Mouse (Mus musculus): ENCODE results near the gene Sec24a. TPM values are rescaled to one million over a fixed set of nuclear protein-coding genes. Genes with fewer than 3 reads are reported as not detected.

Gene Sec24a
- polyA plus RNA-seq, 1 experiment = 22.1 TPM

DNA sequence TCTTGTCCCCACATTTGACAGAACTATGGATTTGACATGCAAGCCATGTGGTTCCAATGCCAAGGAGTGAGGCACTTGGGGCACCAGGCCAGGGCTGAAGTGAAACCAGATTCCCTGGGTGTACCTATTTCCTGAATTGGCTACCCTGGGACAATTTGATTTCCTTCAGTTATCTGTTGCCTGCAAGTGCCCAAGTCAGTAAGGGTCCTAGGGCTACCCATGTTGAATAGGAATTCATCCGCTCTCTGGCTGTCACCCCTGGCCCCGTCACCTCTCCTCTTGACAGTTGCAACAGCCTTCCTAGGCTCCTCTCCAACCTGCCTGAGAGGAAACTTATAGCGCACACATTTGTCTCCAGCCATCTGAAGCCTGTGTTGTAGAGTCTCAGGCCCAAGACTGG is 108.5 kb downstream of the Sec24a start:
- H3K27ac ChIP-seq (ENCODE audit: control insufficient read depth, insufficient read depth, low read depth, low read length) = no peak overlapping the region
- peaks cover 13% of the 10 kb centered on the region for H3K4me1 ChIP-seq (ENCODE audit: control insufficient read depth, insufficient read depth, low read length)
- no peaks in the 10 kb centered on the region for H3K36me3 ChIP-seq (ENCODE audit: control insufficient read depth, insufficient read depth, low read length)
- TF ChIP-seq CTCF (IDR thresholded peaks at IDR 0.05; ENCODE audit: control insufficient read depth, insufficient read depth, insufficient replicate concordance, low read depth, low read length) (no peak), POLR2A (IDR thresholded peaks at IDR 0.05; ENCODE audit: control insufficient read depth, low read depth, low read length) (no peak)
- H3K4me3 ChIP-seq (ENCODE audit: control insufficient read depth, low read depth, low read length) = no peak overlapping the region
- H3K27me3 ChIP-seq (ENCODE audit: control insufficient read depth, insufficient read depth, low read length) = no peaks in the 10 kb centered on the region

DNA sequence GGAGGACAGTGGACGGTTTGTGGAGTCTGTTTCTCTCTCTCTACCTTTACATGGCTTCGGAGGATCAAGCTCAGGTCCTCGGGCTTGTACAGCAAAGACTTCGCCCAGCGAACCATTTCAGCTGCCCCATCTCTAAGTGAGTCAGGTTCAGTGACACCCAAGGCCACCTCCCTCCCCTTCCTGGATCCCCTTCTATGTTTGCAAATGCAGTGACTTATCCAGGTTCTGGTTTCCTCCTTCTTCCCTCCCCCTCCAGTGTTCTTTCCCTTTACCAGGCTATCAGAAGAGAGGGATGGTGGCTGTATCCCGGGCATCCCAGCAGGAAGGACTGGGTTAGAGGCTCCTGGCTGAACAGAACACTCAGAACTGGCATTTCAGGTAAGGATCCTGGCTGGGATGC is 109.7 kb downstream of the Sec24a start:
- Histone ChIP-seq H3K36me3 (ENCODE audit: control insufficient read depth, insufficient read depth, low read length) (no peaks in the 10 kb centered on the region), H3K4me3 (ENCODE audit: control insufficient read depth, low read depth, low read length) (no peak overlapping the region), H3K27ac (ENCODE audit: control insufficient read depth, insufficient read depth, low read depth, low read length) (no peak overlapping the region), H3K4me1 (ENCODE audit: control insufficient read depth, insufficient read depth, low read length) (peaks cover 22% of the 10 kb centered on the region), H3K27me3 (ENCODE audit: control insufficient read depth, insufficient read depth, low read length) (no peaks in the 10 kb centered on the region)
- TF ChIP-seq CTCF (IDR thresholded peaks at IDR 0.05; ENCODE audit: control insufficient read depth, insufficient read depth, insufficient replicate concordance, low read depth, low read length) (no peak), POLR2A (IDR thresholded peaks at IDR 0.05; ENCODE audit: control insufficient read depth, low read depth, low read length) (no peak)

DNA sequence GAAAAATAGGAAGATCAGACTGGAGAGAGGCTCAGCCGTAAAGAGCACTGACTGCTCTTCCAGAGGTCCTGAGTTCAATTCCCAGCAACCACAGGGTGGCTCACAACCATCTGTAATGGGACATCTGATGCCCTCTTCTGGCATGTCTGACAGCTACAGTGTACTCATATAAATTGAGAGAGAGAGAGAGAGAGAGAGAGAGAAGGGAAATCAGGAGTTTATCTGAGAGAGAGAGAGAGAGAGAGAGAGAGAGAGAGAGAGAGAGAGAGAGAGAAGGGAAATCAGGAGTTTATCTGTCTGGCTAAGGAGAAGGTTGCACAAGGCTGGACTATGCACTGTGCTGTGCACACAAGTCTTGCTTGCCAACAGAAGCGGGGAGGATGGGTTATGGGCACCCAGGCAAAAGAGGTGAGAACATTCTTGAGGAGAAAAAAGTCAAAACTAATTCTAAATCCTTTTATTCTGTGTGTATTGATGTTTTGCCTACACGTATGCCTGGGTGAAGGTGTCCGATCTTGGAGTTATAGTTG is 110.5 kb downstream of the Sec24a start:
- H3K27ac ChIP-seq (ENCODE audit: control insufficient read depth, insufficient read depth, low read depth, low read length) = no peak overlapping the region
- peaks cover 28% of the 10 kb centered on the region for H3K4me1 ChIP-seq (ENCODE audit: control insufficient read depth, insufficient read depth, low read length)
- H3K4me3 ChIP-seq (ENCODE audit: control insufficient read depth, low read depth, low read length) = no peak overlapping the region
- no peaks in the 10 kb centered on the region for H3K36me3 ChIP-seq (ENCODE audit: control insufficient read depth, insufficient read depth, low read length)
- no peaks in the 10 kb centered on the region for H3K27me3 ChIP-seq (ENCODE audit: control insufficient read depth, insufficient read depth, low read length)
- TF ChIP-seq CTCF (IDR thresholded peaks at IDR 0.05; ENCODE audit: control insufficient read depth, insufficient read depth, insufficient replicate concordance, low read depth, low read length) (no peak), POLR2A (IDR thresholded peaks at IDR 0.05; ENCODE audit: control insufficient read depth, low read depth, low read length) (no peak)

DNA sequence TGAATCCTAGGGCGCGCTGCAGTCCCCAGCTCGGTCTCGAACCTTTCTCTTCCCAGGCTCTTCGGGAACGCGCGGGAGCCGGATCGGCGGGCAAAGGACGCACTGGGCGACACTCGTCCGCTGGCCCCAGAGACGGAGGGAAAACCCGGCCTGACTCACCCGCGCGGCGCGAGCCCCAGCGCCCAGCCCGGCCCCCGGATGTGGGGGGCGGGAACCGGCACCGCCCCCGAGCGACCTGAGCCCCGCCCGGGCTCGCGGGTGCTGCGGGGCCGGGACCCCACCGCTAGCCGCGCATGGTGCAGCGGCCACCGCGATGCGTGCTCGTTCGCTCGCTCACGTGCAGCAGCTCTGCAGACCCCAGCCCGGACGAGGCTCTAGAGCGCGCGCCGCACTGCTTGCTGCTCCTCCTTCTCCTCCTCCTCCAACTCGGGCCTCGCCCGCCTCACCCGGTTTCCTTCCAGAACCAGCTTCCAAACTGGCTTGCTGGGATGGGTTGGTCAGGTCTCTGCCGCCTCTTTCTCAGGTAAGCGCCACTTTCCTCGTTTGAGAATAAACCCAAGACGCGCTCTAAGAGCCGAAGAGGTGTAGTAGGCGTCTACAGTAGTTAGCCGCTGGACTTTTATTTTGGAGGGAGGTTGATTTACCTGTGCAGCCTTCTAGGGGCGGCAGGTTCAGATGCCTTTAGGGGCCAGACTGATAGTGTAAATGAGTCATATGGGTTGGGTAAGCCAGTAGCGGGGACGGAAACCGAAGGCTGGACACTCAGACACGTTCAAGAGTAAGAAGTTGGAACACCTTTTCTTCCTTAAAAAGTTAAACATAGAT is 112.5 kb downstream of the Sec24a start, which contains the start of the genes N4bp3 and D930048N14Rik:
Gene N4bp3 (minus strand): TSS at position 152 of the 825 bp plus-strand sequence.
Gene D930048N14Rik (plus strand): TSS at position 264 of the 825 bp plus-strand sequence.
- Histone ChIP-seq H3K27me3 (ENCODE audit: control insufficient read depth, insufficient read depth, low read length) (no peaks in the 10 kb centered on the region), H3K4me3 (ENCODE audit: control insufficient read depth, low read depth, low read length) (peak within 1 kb of the TSS; percentile 89), H3K27ac (ENCODE audit: control insufficient read depth, insufficient read depth, low read depth, low read length) (peak within 1 kb of the TSS; percentile 46), H3K36me3 (ENCODE audit: control insufficient read depth, insufficient read depth, low read length) (no peaks in the 10 kb centered on the region), H3K4me1 (ENCODE audit: control insufficient read depth, insufficient read depth, low read length) (peaks cover 32% of the 10 kb centered on the region)
- TF ChIP-seq CTCF (IDR thresholded peaks at IDR 0.05; ENCODE audit: control insufficient read depth, insufficient read depth, insufficient replicate concordance, low read depth, low read length) = no peak
- TF ChIP-seq POLR2A (IDR thresholded peaks at IDR 0.05; ENCODE audit: control insufficient read depth, low read depth, low read length) = no peak

DNA sequence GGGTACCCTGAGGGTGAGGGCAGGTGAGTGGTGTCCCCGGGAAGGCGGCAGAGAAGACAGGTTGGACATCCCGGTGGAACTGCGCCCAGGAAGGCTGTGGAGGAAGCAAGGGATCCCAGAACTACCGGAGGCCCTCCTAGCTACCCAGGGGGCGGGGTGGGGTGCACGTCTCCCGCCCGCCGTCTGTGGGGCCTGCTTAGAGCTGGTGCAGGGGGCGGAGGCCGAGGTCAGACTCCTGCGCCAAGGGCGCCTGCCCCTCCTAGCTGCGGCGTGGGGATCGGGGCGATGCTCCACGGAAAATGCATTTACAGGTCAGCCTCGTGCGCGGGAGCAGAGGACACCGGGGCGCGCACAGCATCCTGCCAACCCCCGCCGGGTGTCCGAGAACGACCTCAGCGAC is 113.2 kb downstream of the Sec24a start:
- Histone ChIP-seq H3K4me3 (ENCODE audit: control insufficient read depth, low read depth, low read length) (peak overlapping the region; percentile 89), H3K36me3 (ENCODE audit: control insufficient read depth, insufficient read depth, low read length) (no peaks in the 10 kb centered on the region), H3K4me1 (ENCODE audit: control insufficient read depth, insufficient read depth, low read length) (peaks cover 32% of the 10 kb centered on the region), H3K27ac (ENCODE audit: control insufficient read depth, insufficient read depth, low read depth, low read length) (peak overlapping the region; percentile 46), H3K27me3 (ENCODE audit: control insufficient read depth, insufficient read depth, low read length) (no peaks in the 10 kb centered on the region)
- TF ChIP-seq CTCF (IDR thresholded peaks at IDR 0.05; ENCODE audit: control insufficient read depth, insufficient read depth, insufficient replicate concordance, low read depth, low read length) (no peak), POLR2A (IDR thresholded peaks at IDR 0.05; ENCODE audit: control insufficient read depth, low read depth, low read length) (no peak)

DNA sequence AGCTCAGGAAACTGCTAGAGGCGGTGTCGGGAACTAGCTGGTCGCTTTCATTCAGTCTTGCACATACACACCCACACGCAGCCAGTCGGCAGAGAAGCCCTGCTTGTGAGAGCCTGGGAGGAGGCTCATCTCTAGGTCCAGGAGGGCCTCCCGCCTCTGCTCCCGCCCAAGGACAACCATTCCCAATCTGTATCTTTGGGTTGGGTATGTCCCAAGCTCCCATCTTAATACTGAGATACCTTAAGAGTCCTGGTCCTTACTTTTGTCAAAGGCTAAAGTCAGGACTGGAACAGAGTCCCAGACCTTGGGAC is 113.6 kb downstream of the Sec24a start:
- Histone ChIP-seq H3K27me3 (ENCODE audit: control insufficient read depth, insufficient read depth, low read length) (no peaks in the 10 kb centered on the region), H3K4me1 (ENCODE audit: control insufficient read depth, insufficient read depth, low read length) (peaks cover 32% of the 10 kb centered on the region), H3K36me3 (ENCODE audit: control insufficient read depth, insufficient read depth, low read length) (no peaks in the 10 kb centered on the region), H3K27ac (ENCODE audit: control insufficient read depth, insufficient read depth, low read depth, low read length) (peak overlapping the region; percentile 46; the same call in 1 of the 2 replicates), H3K4me3 (ENCODE audit: control insufficient read depth, low read depth, low read length) (peak overlapping the region; percentile 89)
- TF ChIP-seq CTCF (IDR thresholded peaks at IDR 0.05; ENCODE audit: control insufficient read depth, insufficient read depth, insufficient replicate concordance, low read depth, low read length) = no peak
- no peak for TF ChIP-seq POLR2A (IDR thresholded peaks at IDR 0.05; ENCODE audit: control insufficient read depth, low read depth, low read length)

DNA sequence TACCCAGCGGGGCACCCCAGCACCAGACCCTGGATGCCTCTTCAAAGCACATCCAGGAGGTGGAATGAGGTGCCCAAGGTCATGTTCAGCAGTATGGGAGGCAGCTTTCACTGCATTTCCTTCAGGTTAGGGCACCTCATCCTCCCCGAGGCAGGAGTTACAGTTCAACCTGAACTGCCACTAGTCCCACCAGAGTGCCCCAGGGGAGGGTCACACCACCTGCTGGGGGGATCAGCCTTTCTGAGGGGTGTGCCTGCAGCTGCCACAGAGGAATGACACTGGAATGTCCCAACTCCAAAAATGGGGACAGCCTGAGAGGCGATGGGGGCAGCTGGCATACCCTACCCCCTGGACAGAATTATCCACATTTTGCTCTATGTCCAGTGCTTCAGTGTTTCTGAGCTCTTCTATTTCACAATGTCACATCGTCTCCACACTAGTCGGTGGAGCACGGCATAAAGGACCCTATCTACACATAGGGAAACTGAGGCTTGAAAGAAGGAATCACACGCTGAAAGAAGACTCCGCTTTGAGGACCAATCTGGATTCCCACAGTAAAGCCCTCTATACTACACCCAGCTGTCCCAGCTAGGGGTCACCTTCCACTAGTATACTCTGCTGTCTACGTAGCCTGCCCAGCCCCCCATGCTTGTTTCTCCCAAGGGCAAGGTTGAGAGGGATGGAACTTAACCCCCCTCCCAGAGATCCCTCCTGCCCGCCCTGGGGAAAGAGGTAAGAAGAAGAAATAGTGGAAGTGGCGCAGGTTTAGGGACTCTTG is 114.1 kb downstream of the Sec24a start:
- H3K36me3 ChIP-seq (ENCODE audit: control insufficient read depth, insufficient read depth, low read length) = no peaks in the 10 kb centered on the region
- no peaks in the 10 kb centered on the region for H3K27me3 ChIP-seq (ENCODE audit: control insufficient read depth, insufficient read depth, low read length)
- H3K4me1 ChIP-seq (ENCODE audit: control insufficient read depth, insufficient read depth, low read length) = peaks cover 32% of the 10 kb centered on the region
- peak overlapping the region; percentile 89 for H3K4me3 ChIP-seq (ENCODE audit: control insufficient read depth, low read depth, low read length)
- TF ChIP-seq CTCF (IDR thresholded peaks at IDR 0.05; ENCODE audit: control insufficient read depth, insufficient read depth, insufficient replicate concordance, low read depth, low read length) (no peak), POLR2A (IDR thresholded peaks at IDR 0.05; ENCODE audit: control insufficient read depth, low read depth, low read length) (no peak)
- H3K27ac ChIP-seq (ENCODE audit: control insufficient read depth, insufficient read depth, low read depth, low read length) = peak overlapping the region; percentile 47

Measured in testis, adult 2 months (tissue).